Mouse (Mus musculus) liver, adult (tissue): Measurements from ENCODE around the gene Kcnc1.

ENCODE experiments used
- GATA4 ChIP-seq: IDR thresholded peaks from 2 replicates; pipeline ENCODE4 v1.6.1; 2014; ENCODE audit warnings: mild to moderate bottlenecking, low read length; ENCODE audit not compliant: insufficient replicate concordance

Gene Kcnc1

GRCm38 (mm10) chr7:46425012-46425411 lies 28.7 kb downstream of the Kcnc1 start:
- no peak for TF ChIP-seq GATA4

GRCm38 (mm10) chr7:46433874-46434273 lies 37.6 kb downstream of the Kcnc1 start:
- no peak for TF ChIP-seq GATA4

GRCm38 (mm10) chr7:46435833-46436232 lies 39.5 kb downstream of the Kcnc1 start:
- no peak for TF ChIP-seq GATA4

- no peak for TF ChIP-seq GATA4
Measured at GRCm38 (mm10) chr7:46438537-46439141, 42.3 kb downstream of the Kcnc1 start.

GRCm38 (mm10) chr7:46443163-46443562 lies 46.9 kb downstream of the Kcnc1 start:
- no peak for TF ChIP-seq GATA4

- TF ChIP-seq GATA4, result no peak
Measured at GRCm38 (mm10) chr7:46445896-46446295, 49.6 kb downstream of the Kcnc1 start.

- TF ChIP-seq GATA4, result no peak
Measured at GRCm38 (mm10) chr7:46447473-46448165, 51.3 kb downstream of the Kcnc1 start.

GRCm38 (mm10) chr7:46448922-46449645 lies 52.8 kb downstream of the Kcnc1 start:
- TF ChIP-seq GATA4, result no peak

GRCm38 (mm10) chr7:46453930-46454679 lies 57.8 kb downstream of the Kcnc1 start:
- no peak for TF ChIP-seq GATA4

GRCm38 (mm10) chr7:46457889-46458288 lies 61.6 kb downstream of the Kcnc1 start:
- no peak for TF ChIP-seq GATA4

GRCm38 (mm10) chr7:46459200-46459599 lies 62.9 kb downstream of the Kcnc1 start:
- no peak for TF ChIP-seq GATA4

GRCm38 (mm10) chr7:46459605-46460245 lies 63.4 kb downstream of the Kcnc1 start:
- TF ChIP-seq GATA4, result no peak

GRCm38 (mm10) chr7:46462287-46462686 lies 66.0 kb downstream of the Kcnc1 start:
- no peak for TF ChIP-seq GATA4

GRCm38 (mm10) chr7:46463136-46463535 lies 66.8 kb downstream of the Kcnc1 start:
- TF ChIP-seq GATA4, result no peak

- no peak for TF ChIP-seq GATA4
Measured at GRCm38 (mm10) chr7:46466422-46466981, 70.2 kb downstream of the Kcnc1 start.
